Mouse (Mus musculus): ENCODE results near the gene Mavs. TPM values are rescaled to one million over a fixed set of nuclear protein-coding genes. Genes with fewer than 3 reads are reported as not detected.

Mavs gene
- polyA plus RNA-seq, 1 experiment from 2014 or later = 31.8 TPM

GRCm38 (mm10) chr2:131262680-131263670, 29.1 kb downstream of the Mavs start:
- peak overlapping the region; percentile 76 for H3K4me2 ChIP-seq (ENCODE audit: low read length)
- H3K9ac ChIP-seq (ENCODE audit: low read depth, low read length) = peak overlapping the region; percentile 97
- DNase-seq (ENCODE audit: low spot score) (peak; percentile 79), ATAC-seq (replicated peaks; ENCODE audit: low FRiP score, low read depth) (peak; percentile 81)
- no peaks in the 10 kb centered on the region for H3K4me1 ChIP-seq (replicated peaks; ENCODE audit: insufficient read depth, low read length)
- under 1% methylated on average over 56 of the region's 59 CpGs for WGBS
- TF ChIP-seq CTCF (IDR thresholded peaks at IDR 0.05; ENCODE audit: low read depth) = no peak
- H3K27ac ChIP-seq = peak overlapping the region; percentile 99
- H3K9me3 ChIP-seq (replicated peaks; ENCODE audit: low read length) = no peaks in the 10 kb centered on the region
- H3K4me3 ChIP-seq (replicated peaks; ENCODE audit: low read depth, low read length) = peak overlapping the region; percentile 90
- H3K36me3 ChIP-seq (ENCODE audit: insufficient read depth, low read length) = no peaks in the 10 kb centered on the region
- no peaks in the 10 kb centered on the region for H3K27me3 ChIP-seq (ENCODE audit: insufficient read depth, low read length)

- Histone ChIP-seq H3K36me3 (ENCODE audit: insufficient read depth, low read length) (no peaks in the 10 kb centered on the region), H3K27me3 (ENCODE audit: insufficient read depth, low read length) (no peaks in the 10 kb centered on the region), H3K4me1 (replicated peaks; ENCODE audit: insufficient read depth, low read length) (no peaks in the 10 kb centered on the region), H3K9ac (ENCODE audit: low read depth, low read length) (no peak overlapping the region), H3K4me3 (replicated peaks; ENCODE audit: low read depth, low read length) (no peak overlapping the region), H3K4me2 (ENCODE audit: low read length) (peak overlapping the region; percentile 76), H3K9me3 (replicated peaks; ENCODE audit: low read length) (no peaks in the 10 kb centered on the region), H3K27ac (no peak overlapping the region)
- no peak for DNase-seq (ENCODE audit: low spot score)
- no peak for TF ChIP-seq CTCF (IDR thresholded peaks at IDR 0.05; ENCODE audit: low read depth)
- no peak for ATAC-seq (replicated peaks; ENCODE audit: low FRiP score, low read depth)
- WGBS = 50% methylated on average over 6 of the region's 6 CpGs
These were observed 30.2 kb downstream of the Mavs start for GRCm38 (mm10) chr2:131264027-131264426.

GRCm38 (mm10) chr2:131265056-131265455, 31.2 kb downstream of the Mavs start:
- WGBS = 70% methylated on average over 2 of the region's 2 CpGs
- no peak for ATAC-seq (replicated peaks; ENCODE audit: low FRiP score, low read depth)
- H3K9me3 ChIP-seq (replicated peaks; ENCODE audit: low read length) = no peaks in the 10 kb centered on the region
- H3K4me1 ChIP-seq (replicated peaks; ENCODE audit: insufficient read depth, low read length) = no peaks in the 10 kb centered on the region
- no peaks in the 10 kb centered on the region for H3K36me3 ChIP-seq (ENCODE audit: insufficient read depth, low read length)
- no peaks in the 10 kb centered on the region for H3K27me3 ChIP-seq (ENCODE audit: insufficient read depth, low read length)
- DNase-seq (ENCODE audit: low spot score) = no peak
- H3K27ac ChIP-seq = no peak overlapping the region
- TF ChIP-seq CTCF (IDR thresholded peaks at IDR 0.05; ENCODE audit: low read depth) = no peak
- no peak overlapping the region for H3K4me3 ChIP-seq (replicated peaks; ENCODE audit: low read depth, low read length)
- 0 out of 2 replicates have a peak overlapping the region, but pooled peaks have one; percentile 8 for H3K9ac ChIP-seq (ENCODE audit: low read depth, low read length)
- no peak overlapping the region for H3K4me2 ChIP-seq (ENCODE audit: low read length)

- Histone ChIP-seq H3K27me3 (ENCODE audit: insufficient read depth, low read length) (no peaks in the 10 kb centered on the region), H3K27ac (no peak overlapping the region), H3K4me1 (replicated peaks; ENCODE audit: insufficient read depth, low read length) (no peaks in the 10 kb centered on the region), H3K36me3 (ENCODE audit: insufficient read depth, low read length) (peaks cover 44% of the 10 kb centered on the region), H3K4me2 (ENCODE audit: low read length) (no peak overlapping the region), H3K9me3 (replicated peaks; ENCODE audit: low read length) (no peaks in the 10 kb centered on the region), H3K9ac (ENCODE audit: low read depth, low read length) (no peak overlapping the region), H3K4me3 (replicated peaks; ENCODE audit: low read depth, low read length) (no peak overlapping the region)
- no peak for DNase-seq (ENCODE audit: low spot score)
- ATAC-seq (replicated peaks; ENCODE audit: low FRiP score, low read depth) = no peak
- WGBS = 96% methylated on average over 3 of the region's 3 CpGs
- TF ChIP-seq CTCF (IDR thresholded peaks at IDR 0.05; ENCODE audit: low read depth) = no peak
These were observed 41.6 kb downstream of the Mavs start for GRCm38 (mm10) chr2:131275493-131275892.

- Histone ChIP-seq H3K9me3 (replicated peaks; ENCODE audit: low read length) (no peaks in the 10 kb centered on the region), H3K36me3 (ENCODE audit: insufficient read depth, low read length) (peaks cover 56% of the 10 kb centered on the region), H3K4me1 (replicated peaks; ENCODE audit: insufficient read depth, low read length) (no peaks in the 10 kb centered on the region), H3K4me2 (ENCODE audit: low read length) (no peak overlapping the region), H3K9ac (ENCODE audit: low read depth, low read length) (no peak overlapping the region), H3K4me3 (replicated peaks; ENCODE audit: low read depth, low read length) (no peak overlapping the region), H3K27ac (no peak overlapping the region), H3K27me3 (ENCODE audit: insufficient read depth, low read length) (no peaks in the 10 kb centered on the region)
- whole genome bisulfite sequencing = 95% methylated on average over 5 of the region's 5 CpGs
- ATAC-seq (replicated peaks; ENCODE audit: low FRiP score, low read depth) = no peak
- DNase-seq (ENCODE audit: low spot score) = no peak
- no peak for TF ChIP-seq CTCF (IDR thresholded peaks at IDR 0.05; ENCODE audit: low read depth)
These were observed 42.9 kb downstream of the Mavs start for GRCm38 (mm10) chr2:131276722-131277121.

- no peak overlapping the region for H3K4me2 ChIP-seq (ENCODE audit: low read length)
- WGBS = 97% methylated on average over 1 of the region's 1 CpGs
- DNase-seq (ENCODE audit: low spot score) (no peak), ATAC-seq (replicated peaks; ENCODE audit: low FRiP score, low read depth) (no peak)
- H3K9me3 ChIP-seq (replicated peaks; ENCODE audit: low read length) = no peaks in the 10 kb centered on the region
- TF ChIP-seq CTCF (IDR thresholded peaks at IDR 0.05; ENCODE audit: low read depth) = no peak
- no peak overlapping the region for H3K27ac ChIP-seq
- no peaks in the 10 kb centered on the region for H3K27me3 ChIP-seq (ENCODE audit: insufficient read depth, low read length)
- no peak overlapping the region for H3K9ac ChIP-seq (ENCODE audit: low read depth, low read length)
- no peaks in the 10 kb centered on the region for H3K4me1 ChIP-seq (replicated peaks; ENCODE audit: insufficient read depth, low read length)
- no peak overlapping the region for H3K4me3 ChIP-seq (replicated peaks; ENCODE audit: low read depth, low read length)
- H3K36me3 ChIP-seq (ENCODE audit: insufficient read depth, low read length) = peaks cover 41% of the 10 kb centered on the region
These were observed 47.7 kb downstream of the Mavs start for GRCm38 (mm10) chr2:131281596-131281995.
